Mouse (Mus musculus) liver, embryonic 14.5 days (tissue): ENCODE measurements around the gene Dnm3. TPM values are rescaled to one million over a fixed set of nuclear protein-coding genes. Genes with fewer than 3 reads are reported as not detected.

Experiments
- ATAC-seq: fragments of 200-750 bp; cut with Nextera tagmentation; 2 replicates; pipeline ENCODE4 v1.8.0; 2017; ENCODE audit warnings: moderate number of reproducible peaks, mild to moderate bottlenecking, moderate library complexity; ENCODE audit not compliant: insufficient read depth
- DNase-seq, 3 experiments: peaks; one replicate each; pipeline ENCODE4 v3.0.0-alpha.2; 2012 to 2013; ENCODE audit warnings: low read depth in 3 of 3, low spot score in 3 of 3
- H3K27ac ChIP-seq: fragments of 300-500 bp; sonication (generic); 2 replicates; pipeline ENCODE4 v1.5.1; 2014; ENCODE audit warnings: moderate library complexity, mild to moderate bottlenecking, control low read depth, inconsistent platforms
- H3K27me3 ChIP-seq: fragments of 300-500 bp; sonication (generic); 2 replicates; pipeline ENCODE4 v1.6.1; 2014; ENCODE audit warnings: mild to moderate bottlenecking, low read length, moderate library complexity; ENCODE audit not compliant: control insufficient read depth, insufficient read depth
- H3K36me3 ChIP-seq: fragments of 300-500 bp; sonication (generic); replicated peaks from 2 replicates; pipeline ENCODE4 v1.6.1; 2014; ENCODE audit warnings: low read depth; ENCODE audit not compliant: control insufficient read depth, insufficient read depth
- H3K4me1 ChIP-seq, 2 experiments: fragments of 200-500 bp in 1 of 2; fragments of 300-500 bp in 1 of 2; sonication (generic) in 1 of 2; replicated peaks; 2 replicates each; pipeline ENCODE4 v1.6.1; 2012 to 2014; ENCODE audit warnings: antibody characterized with exemption in 1 of 2, inconsistent platforms in 1 of 2, low read length in 1 of 2; ENCODE audit not compliant: control insufficient read depth in 2 of 2, insufficient read depth in 2 of 2
- H3K4me2 ChIP-seq: fragments of 300-500 bp; sonication (generic); 2 replicates; pipeline ENCODE4 v1.6.1; 2014; ENCODE audit warnings: low read depth, mild to moderate bottlenecking, control low read depth, moderate library complexity
- H3K4me3 ChIP-seq, 2 experiments: fragments of 200-500 bp in 1 of 2; fragments of 300-500 bp in 1 of 2; sonication (generic) in 1 of 2; 2 replicates each; pipeline ENCODE4 v1.5.1; 2012 to 2014; ENCODE audit warnings: low read depth in 2 of 2, low read length in 2 of 2, mild to moderate bottlenecking in 2 of 2, control low read depth in 1 of 2, inconsistent platforms in 1 of 2, moderate library complexity in 1 of 2; ENCODE audit not compliant: insufficient read depth in 1 of 2
- H3K9ac ChIP-seq: fragments of 300-500 bp; sonication (generic); replicated peaks from 2 replicates; pipeline ENCODE4 v1.6.1; 2014; ENCODE audit warnings: mild to moderate bottlenecking, control low read depth, moderate library complexity
- H3K9me3 ChIP-seq: fragments of 300-500 bp; sonication (generic); 2 replicates; pipeline ENCODE4 v1.6.1; 2016; ENCODE audit warnings: low read length, mixed read lengths; ENCODE audit not compliant: control insufficient read depth
- CTCF ChIP-seq: IDR thresholded peaks from 2 replicates; pipeline ENCODE4 v1.5.1; 2016; ENCODE audit warnings: antibody characterized with exemption, low read depth, control low read depth
- EP300 ChIP-seq: IDR thresholded peaks from 2 replicates; pipeline ENCODE4 v1.6.1; 2016; ENCODE audit warnings: antibody characterized with exemption, low read depth
- WGBS: fragments of 180-500 bp; shearing (Covaris S2); extraction: QIAGEN DNeasy Blood & Tissue Kit; methylation state at CpG from one replicate; pipeline ENCODE4 v1.1.7; 2014; ENCODE audit not compliant: insufficient replicate concordance; 5-methylcytosine and 5-hydroxymethylcytosine counted together
- polyA plus RNA-seq, 2 experiments: library from polyadenylated mRNA; depleted of rRNA in 1 of 2; stranded (reverse) in 1 of 2; unstranded in 1 of 2; fragments of >200 nt; fragmentation: Nextera tagmentation in 1 of 2; extraction: Ambion mirVana in 1 of 2; gene quantifications; 2 replicates each; pipeline versions ENCODE4 v1.2.1 to v1.2.3; 2012 to 2014

The Dnm3 gene
- polyA plus RNA-seq, 2 experiments = 0.61 to 0.96 TPM

DNA sequence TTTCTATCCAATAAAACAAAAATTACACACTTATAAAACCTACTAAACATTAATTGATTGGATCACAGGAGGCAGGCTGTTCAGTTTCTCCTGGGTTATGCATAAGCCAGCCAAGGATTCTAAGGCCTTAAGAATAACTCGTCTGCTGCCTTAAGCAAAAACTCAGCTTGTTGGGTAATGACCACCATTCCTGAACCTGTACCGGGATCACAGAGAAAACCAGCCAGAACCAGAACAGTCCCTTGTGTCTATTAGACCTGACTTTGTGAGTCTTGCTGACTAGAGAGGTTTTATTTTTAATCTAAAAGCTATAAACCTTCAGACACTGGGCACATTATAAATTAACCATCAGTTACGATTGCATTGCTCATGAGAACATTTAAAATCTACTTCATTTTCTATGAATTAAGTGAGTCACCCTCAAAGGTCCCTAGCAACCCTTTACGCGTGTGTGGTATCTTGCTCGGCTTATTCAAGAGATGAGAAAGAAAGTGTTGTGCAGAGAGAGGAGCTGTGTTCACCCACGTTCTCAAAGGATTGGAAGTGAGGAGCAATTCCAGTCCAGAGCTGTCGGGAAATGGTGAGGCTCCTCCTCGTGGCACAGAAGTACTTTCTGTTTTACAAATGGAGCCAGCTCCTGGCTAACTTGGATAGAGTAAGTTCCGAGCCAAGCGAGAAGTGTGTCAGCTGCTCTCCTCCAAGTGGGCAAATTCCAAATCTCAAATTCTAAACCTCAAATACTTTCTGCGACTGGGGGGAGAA is 178.1 kb downstream of the Dnm3 start:
- Histone ChIP-seq H3K27me3 (no peaks in the 10 kb centered on the region), H3K27ac (no peak overlapping the region), H3K4me1 (no peaks in the 10 kb centered on the region), H3K9ac (no peak overlapping the region), H3K4me2 (no peak overlapping the region), H3K9me3 (no peaks in the 10 kb centered on the region), H3K4me3 (no peak overlapping the region), H3K36me3 (no peaks in the 10 kb centered on the region)
- WGBS = 69% methylated on average over 12 of the region's 12 CpGs
- DNase-seq (no peak), ATAC-seq (no peak)
- TF ChIP-seq EP300 = no peak

DNA sequence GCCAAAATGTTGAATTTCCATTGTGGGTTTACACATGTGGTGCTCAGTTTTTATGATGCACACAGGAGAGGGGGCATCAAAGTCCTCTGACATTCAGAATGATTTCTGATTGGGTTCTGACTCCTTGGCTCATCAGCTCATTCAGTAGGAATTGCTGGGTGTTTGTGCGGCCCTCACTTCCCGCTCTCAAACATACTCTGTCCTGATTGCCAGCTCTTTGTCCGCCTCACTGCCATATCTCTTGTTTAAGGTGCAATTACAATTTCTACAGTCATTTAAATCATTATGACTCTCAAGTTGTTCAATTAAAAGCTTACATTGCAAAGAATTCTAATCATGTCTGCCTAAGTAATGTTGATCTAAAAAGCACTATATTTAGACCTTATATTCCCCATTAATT is 179.3 kb downstream of the Dnm3 start:
- TF ChIP-seq EP300 (no peak), CTCF (no peak)
- Histone ChIP-seq H3K27me3 (no peaks in the 10 kb centered on the region), H3K9me3 (no peaks in the 10 kb centered on the region), H3K9ac (no peak overlapping the region), H3K4me2 (no peak overlapping the region), H3K4me3 (no peak overlapping the region), H3K4me1 (no peaks in the 10 kb centered on the region), H3K27ac (no peak overlapping the region), H3K36me3 (no peaks in the 10 kb centered on the region)
- ATAC-seq = no peak
- 73% methylated on average over 3 of the region's 3 CpGs for WGBS
- no peak for DNase-seq

DNA sequence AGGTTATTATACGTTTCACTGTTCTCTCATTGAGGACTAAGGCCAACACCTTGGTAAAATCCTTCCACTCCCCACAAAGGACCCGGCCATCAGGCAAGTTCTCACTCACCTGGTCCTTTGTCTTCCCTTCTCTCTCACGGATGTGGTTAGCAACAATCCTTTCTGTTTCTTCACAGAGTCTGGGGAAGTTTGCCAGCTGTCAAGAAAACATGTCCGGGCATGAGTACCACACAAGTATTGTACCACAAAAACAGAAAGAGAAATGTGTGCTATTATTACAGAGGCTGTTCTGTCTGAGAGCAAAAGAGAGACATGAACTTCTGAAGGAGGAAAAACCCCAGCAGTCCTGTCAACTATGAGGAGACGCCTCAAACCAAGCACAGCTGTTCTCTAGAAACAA is 182.4 kb downstream of the Dnm3 start:
- WGBS = 48% methylated on average over 5 of the region's 5 CpGs
- no peak overlapping the region for H3K9ac ChIP-seq
- H3K27me3 ChIP-seq = no peaks in the 10 kb centered on the region
- H3K27ac ChIP-seq = no peak overlapping the region
- H3K4me3 ChIP-seq = no peak overlapping the region
- no peaks in the 10 kb centered on the region for H3K36me3 ChIP-seq
- H3K9me3 ChIP-seq = no peaks in the 10 kb centered on the region
- ATAC-seq = no peak
- H3K4me1 ChIP-seq = no peaks in the 10 kb centered on the region
- no peak overlapping the region for H3K4me2 ChIP-seq
- no peak for DNase-seq
- TF ChIP-seq EP300 (no peak), CTCF (no peak)

DNA sequence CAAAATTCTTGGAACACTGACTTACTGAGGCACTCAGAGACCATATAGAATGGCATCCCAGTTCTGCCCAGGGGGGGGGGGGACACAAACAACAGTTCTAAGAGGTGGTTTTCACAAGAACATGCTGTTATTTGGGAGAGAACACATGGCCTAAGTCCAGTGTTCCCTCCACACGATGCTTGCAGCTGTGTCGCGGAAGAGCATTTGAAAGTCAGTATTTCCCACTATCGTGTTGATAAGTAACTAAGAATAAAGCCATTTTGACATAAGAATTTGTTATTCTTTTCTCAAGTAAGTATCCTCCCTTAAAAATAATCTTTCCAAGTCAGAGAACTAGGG is 183.3 kb downstream of the Dnm3 start:
- Histone ChIP-seq H3K36me3 (no peaks in the 10 kb centered on the region), H3K9ac (no peak overlapping the region), H3K27me3 (no peaks in the 10 kb centered on the region), H3K4me2 (no peak overlapping the region), H3K9me3 (no peaks in the 10 kb centered on the region), H3K4me3 (no peak overlapping the region), H3K27ac (no peak overlapping the region), H3K4me1 (no peaks in the 10 kb centered on the region)
- no peak for DNase-seq
- ATAC-seq = no peak
- TF ChIP-seq EP300 (no peak), CTCF (no peak)
- 75% methylated on average over 4 of the region's 4 CpGs for WGBS

DNA sequence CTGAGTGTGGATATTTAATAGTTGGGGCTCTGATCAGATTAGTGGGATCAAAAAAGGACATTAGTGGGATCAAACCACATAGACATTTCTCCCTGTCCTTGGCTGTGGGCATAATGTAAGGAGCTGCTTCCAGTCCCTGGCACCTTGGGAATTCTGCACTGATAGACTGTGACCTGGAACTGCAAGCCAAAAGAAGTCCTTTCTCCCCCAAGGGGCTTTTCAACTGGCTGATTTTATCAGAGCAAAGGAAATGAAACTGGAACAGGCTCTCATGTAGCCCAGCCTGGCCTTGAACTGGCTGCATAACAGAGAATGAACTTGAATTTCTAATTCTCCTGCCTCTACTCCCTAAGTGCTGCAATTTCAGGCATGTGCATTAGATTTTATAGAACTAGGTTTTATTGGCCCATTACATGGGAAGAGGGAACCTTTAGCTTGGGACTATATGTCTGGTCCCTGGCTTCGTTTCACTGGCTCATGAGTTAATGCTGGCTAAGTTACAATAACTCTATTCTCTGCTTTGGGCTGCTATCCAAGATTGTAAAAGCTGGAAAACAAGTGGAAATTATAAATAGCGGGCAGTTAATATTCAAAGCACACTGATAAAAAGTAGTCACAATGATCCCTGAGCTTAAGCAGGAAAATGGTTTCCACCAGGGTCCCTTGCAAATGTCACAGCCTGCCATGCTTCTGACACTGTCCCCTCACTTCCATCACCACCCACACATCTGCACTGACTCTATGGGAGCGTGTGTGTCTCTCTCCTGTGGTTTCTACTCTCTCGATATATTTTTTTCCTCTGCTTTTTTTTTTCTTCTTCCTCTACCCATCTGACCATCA is 183.9 kb downstream of the Dnm3 start:
- WGBS = 64% methylated on average over 4 of the region's 4 CpGs
- TF ChIP-seq CTCF = no peak
- no peak for TF ChIP-seq EP300
- no peak for DNase-seq
- ATAC-seq = no peak
- no peak overlapping the region for H3K9ac ChIP-seq
- H3K9me3 ChIP-seq = no peaks in the 10 kb centered on the region
- no peak overlapping the region for H3K4me2 ChIP-seq
- H3K27me3 ChIP-seq = no peaks in the 10 kb centered on the region
- H3K36me3 ChIP-seq = no peaks in the 10 kb centered on the region
- no peak overlapping the region for H3K27ac ChIP-seq
- H3K4me3 ChIP-seq = no peak overlapping the region
- H3K4me1 ChIP-seq = no peaks in the 10 kb centered on the region
